Mouse (Mus musculus): Measurements from ENCODE around the gene Vmn1r1. TPM values are rescaled to one million over a fixed set of nuclear protein-coding genes. Genes with fewer than 3 reads are reported as not detected.

Vmn1r1 gene
- total and polyA plus RNA-seq, 3 experiments, result not detected

DNA sequence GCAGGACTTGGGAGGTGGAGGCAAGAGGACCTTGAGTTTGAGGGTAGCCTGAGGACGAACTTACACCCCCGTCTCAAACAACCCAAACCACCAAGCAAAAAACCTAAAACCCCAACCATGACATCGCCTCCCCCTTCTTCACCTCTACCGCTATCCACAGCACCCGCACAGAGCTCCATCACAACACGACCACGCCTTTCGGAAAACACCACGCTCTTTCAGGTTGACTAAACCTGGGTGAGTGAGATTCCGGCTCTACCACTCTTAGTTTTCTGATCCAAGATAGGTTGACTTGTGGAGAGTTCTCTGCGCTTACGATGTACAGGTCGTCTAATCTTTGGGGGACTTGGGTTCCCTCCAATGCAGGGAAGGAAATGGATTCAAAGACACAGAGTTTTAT lies 21.6 kb downstream of the Vmn1r1 start:
- peak overlapping the region; percentile 65; the same call in 1 of the 2 replicates for H3K9ac ChIP-seq (ENCODE audit: insufficient read depth, low read depth)
- in situ Hi-C loops (cut with MboI; ENCODE audit: low pct_ligation_motif_present, low pct_unique_long_range_greater_than_20kb, low sequenced_read_pairs) (loop anchor here (10.0 to 25.0 kb wide), 2 partner anchors 195 to 402 kb away; partner anchors contain the start of gene Fbxo28), dilution Hi-C loops (cut with MboI; ENCODE audit: extremely low pct_ligation_motif_present, extremely low pct_unique_long_range_greater_than_20kb, low sequenced_read_pairs) (no loop called here)
- peak; percentile 78 for DNase-seq (ENCODE audit: extremely low read depth)
- peaks cover 19 to 52% of the 10 kb centered on the region in 2 experiments for H3K4me1 ChIP-seq (ENCODE audit: control insufficient read depth in 1 of 2, insufficient read depth in 2 of 2)
- no peaks in the 10 kb centered on the region for H3K79me2 ChIP-seq (replicated peaks; ENCODE audit: control insufficient read depth, extremely low read depth, insufficient read depth, poor library complexity, severe bottlenecking)
- TF ChIP-seq PAX5 (IDR thresholded peaks at IDR 0.05; ENCODE audit: low read length) (no peak), JUND (conservative IDR thresholded peaks at IDR 0.05; ENCODE audit: low read depth, low read length) (peak; percentile 89), MAFK (IDR thresholded peaks at IDR 0.05; ENCODE audit: insufficient replicate concordance, low read length) (no peak), CHD1 (IDR thresholded peaks at IDR 0.05; ENCODE audit: low read depth, low read length) (no peak), JUN (IDR thresholded peaks at IDR 0.05; ENCODE audit: insufficient read depth, low read depth, low read length) (peak; percentile 58; the same call in 1 of the 2 replicates), POLR2A (IDR thresholded peaks at IDR 0.05; ENCODE audit: low read depth, low read length) (peak; percentile 38), ZKSCAN1 (IDR thresholded peaks at IDR 0.05; ENCODE audit: borderline replicate concordance, low read depth, low read length) (no peak), GABPA (IDR thresholded peaks at IDR 0.05; ENCODE audit: insufficient replicate concordance, low read depth, low read length) (no peak), MAZ (IDR thresholded peaks at IDR 0.05; ENCODE audit: low read depth, low read length) (no peak), MYC (IDR thresholded peaks at IDR 0.05; ENCODE audit: low read depth, low read length) (peak; percentile 68; the same call in 1 of the 2 replicates), MAX (IDR thresholded peaks at IDR 0.05; ENCODE audit: low read length) (peak; percentile 61), IRF4 (IDR thresholded peaks at IDR 0.05; ENCODE audit: low read depth, low read length) (peak; percentile 97), SIN3A (IDR thresholded peaks at IDR 0.05; ENCODE audit: low read length) (peak; percentile 71; the same call in 1 of the 2 replicates), HCFC1 (IDR thresholded peaks at IDR 0.05; ENCODE audit: low read depth, low read length) (peak; percentile 58), CTCF (conservative IDR thresholded peaks at IDR 0.05 in 1 of 2, IDR thresholded peaks at IDR 0.05 in 1 of 2; ENCODE audit: low read depth in 2 of 2, low read length in 2 of 2) (no peak), ZNF384 (IDR thresholded peaks at IDR 0.05; ENCODE audit: low read depth, low read length) (no peak), USF2 (conservative IDR thresholded peaks at IDR 0.05; ENCODE audit: low read depth, low read length) (no peak), ETS1 (conservative IDR thresholded peaks at IDR 0.05; ENCODE audit: low read depth, low read length) (peak; percentile 35; the same call in 1 of the 2 replicates), UBTF (IDR thresholded peaks at IDR 0.05; ENCODE audit: low read depth, low read length) (no peak), CHD2 (IDR thresholded peaks at IDR 0.05; ENCODE audit: low read length) (no peak), ZMIZ1 (IDR thresholded peaks at IDR 0.05; ENCODE audit: low read depth, low read length) (no peak), MEF2A (IDR thresholded peaks at IDR 0.05; ENCODE audit: borderline replicate concordance, low read depth, low read length) (no peak), RAD21 (IDR thresholded peaks at IDR 0.05; ENCODE audit: low read depth, low read length) (no peak), TBP (conservative IDR thresholded peaks at IDR 0.05; ENCODE audit: low read depth, low read length) (peak; percentile 57; the same call in 1 of the 2 replicates), SMC3 (IDR thresholded peaks at IDR 0.05; ENCODE audit: low read depth, low read length) (no peak), EP300 (IDR thresholded peaks at IDR 0.05; ENCODE audit: low read length) (peak; percentile 63), NRF1 (IDR thresholded peaks at IDR 0.05; ENCODE audit: low read depth, low read length) (no peak), KAT2A (IDR thresholded peaks at IDR 0.05; ENCODE audit: insufficient replicate concordance, low read length) (no peak), E2F4 (IDR thresholded peaks at IDR 0.05; ENCODE audit: insufficient replicate concordance, low read depth, low read length) (no peak), ZC3H11A (IDR thresholded peaks at IDR 0.05; ENCODE audit: low read depth, low read length) (no peak), RCOR1 (conservative IDR thresholded peaks at IDR 0.05; ENCODE audit: low read depth, low read length) (no peak), USF1 (IDR thresholded peaks at IDR 0.05; ENCODE audit: low read depth, low read length) (no peak), ELF1 (IDR thresholded peaks at IDR 0.05; ENCODE audit: low read depth, low read length) (no peak; the same call in 1 of the 2 replicates), MXI1 (IDR thresholded peaks at IDR 0.05; ENCODE audit: low read depth, low read length) (no peak; the same call in 1 of the 2 replicates), POLR2AphosphoS2 (IDR thresholded peaks at IDR 0.05; ENCODE audit: low read depth, low read length) (no peak), TCF12 (IDR thresholded peaks at IDR 0.05; ENCODE audit: low read depth, low read length) (no peak), BHLHE40 (IDR thresholded peaks at IDR 0.05; ENCODE audit: low read depth, low read length) (peak; percentile 50), NELFE (IDR thresholded peaks at IDR 0.05; ENCODE audit: low read depth, low read length) (no peak)
- no peak overlapping the region for H3K27ac ChIP-seq (ENCODE audit: insufficient read depth, low read depth)
- H3K4me2 ChIP-seq (ENCODE audit: insufficient read depth, low read depth, poor library complexity, severe bottlenecking), result peak overlapping the region; percentile 76
- no peaks in the 10 kb centered on the region for H3K9me3 ChIP-seq (replicated peaks; ENCODE audit: low read length)
- peak overlapping the region; percentile 29 to 43 (median 42) for H3K4me3 ChIP-seq (replicated peaks in 1 of 3; ENCODE audit: low read depth in 2 of 3, low read length in 2 of 3, poor library complexity in 1 of 3)
- peaks cover 9% of the 10 kb centered on the region for H3K27me3 ChIP-seq (replicated peaks)
- no peaks in the 10 kb centered on the region for H3K36me3 ChIP-seq (replicated peaks in 1 of 2; ENCODE audit: control insufficient read depth in 1 of 2, insufficient read depth in 1 of 2, low read length in 1 of 2)

Data from CH12.LX (cell line).